Mouse (Mus musculus) heart, embryonic 10.5 days (tissue): ENCODE data around the gene Atp11c. TPM values are rescaled to one million over a fixed set of nuclear protein-coding genes. Genes with fewer than 3 reads are reported as not detected.

Source experiments
- DNase-seq: peaks from one replicate; pipeline ENCODE4 v3.0.0-alpha.2; 2017; ENCODE audit warnings: low spot score
- H3K27ac ChIP-seq: fragments of 300-500 bp; sonication (generic); 2 replicates; pipeline ENCODE4 v1.5.1; 2016; ENCODE audit warnings: mild to moderate bottlenecking
- H3K27me3 ChIP-seq: fragments of 300-500 bp; sonication (generic); 2 replicates; pipeline ENCODE4 v1.6.1; 2016; ENCODE audit warnings: mild to moderate bottlenecking; ENCODE audit not compliant: poor library complexity, insufficient read depth, severe bottlenecking
- H3K36me3 ChIP-seq: fragments of 300-500 bp; sonication (generic); 2 replicates; pipeline ENCODE4 v1.6.1; 2016; ENCODE audit warnings: mild to moderate bottlenecking, moderate library complexity
- H3K4me1 ChIP-seq: fragments of 300-500 bp; sonication (generic); 2 replicates; pipeline ENCODE4 v1.6.1; 2016; ENCODE audit warnings: mild to moderate bottlenecking
- H3K4me3 ChIP-seq: fragments of 300-500 bp; sonication (generic); 2 replicates; pipeline ENCODE4 v1.5.1; 2016; ENCODE audit warnings: mild to moderate bottlenecking, moderate library complexity
- H3K9me3 ChIP-seq: fragments of 300-500 bp; sonication (generic); 2 replicates; pipeline ENCODE4 v1.6.1; 2016; ENCODE audit warnings: mild to moderate bottlenecking, moderate library complexity
- WGBS: fragments of 180-500 bp; shearing (Covaris S2); methylation state at CpG from one replicate; pipeline ENCODE4 v1.1.7; 2016; 5-methylcytosine and 5-hydroxymethylcytosine counted together
- polyA plus RNA-seq: library from polyadenylated mRNA; unstranded; fragments of >200 nt; fragmentation: Nextera tagmentation; extraction: Ambion mirVana; gene quantifications from 2 replicates; pipeline ENCODE4 v1.2.1, GENCODE M21; 2016

Gene Atp11c
- polyA plus RNA-seq, 1 experiment from 2014 or later, result 7.8 TPM

- Histone ChIP-seq H3K27ac (no peak overlapping the region), H3K36me3 (no peaks in the 10 kb centered on the region), H3K27me3 (no peaks in the 10 kb centered on the region), H3K4me3 (no peak overlapping the region), H3K9me3 (no peaks in the 10 kb centered on the region), H3K4me1 (no peaks in the 10 kb centered on the region)
- no peak for DNase-seq
These were observed 247.1 kb downstream of the Atp11c start for GRCm38 (mm10) chrX:60345447-60345846.

- no peak for DNase-seq
- WGBS, result 75% methylated on average over 4 of the region's 4 CpGs
These were observed 247.5 kb downstream of the Atp11c start for GRCm38 (mm10) chrX:60344991-60345390.

GRCm38 (mm10) chrX:60329735-60330134 lies 262.8 kb downstream of the Atp11c start:
- Histone ChIP-seq H3K27me3 (no peaks in the 10 kb centered on the region), H3K36me3 (no peaks in the 10 kb centered on the region), H3K9me3 (no peaks in the 10 kb centered on the region), H3K4me1 (no peaks in the 10 kb centered on the region), H3K4me3 (no peak overlapping the region), H3K27ac (no peak overlapping the region)
- WGBS, result 90% methylated on average over 3 of the region's 3 CpGs
- no peak for DNase-seq

More at GRCm38 (mm10) chrX:60344991-60345390, 247.5 kb downstream of the Atp11c start:
- Histone ChIP-seq H3K27me3 (no peaks in the 10 kb centered on the region), H3K4me1 (no peaks in the 10 kb centered on the region), H3K36me3 (no peaks in the 10 kb centered on the region), H3K9me3 (no peaks in the 10 kb centered on the region), H3K4me3 (no peak overlapping the region), H3K27ac (no peak overlapping the region)

GRCm38 (mm10) chrX:60321321-60321720 lies 271.2 kb downstream of the Atp11c start:
- no peak overlapping the region for H3K27ac ChIP-seq
- 92% methylated on average over 4 of the region's 4 CpGs for WGBS
- no peak for DNase-seq

GRCm38 (mm10) chrX:60317661-60318060 lies 274.8 kb downstream of the Atp11c start:
- WGBS, result 93% methylated on average over 3 of the region's 3 CpGs
- no peak for DNase-seq
- Histone ChIP-seq H3K9me3 (no peaks in the 10 kb centered on the region), H3K4me3 (no peak overlapping the region), H3K4me1 (no peaks in the 10 kb centered on the region), H3K27me3 (no peaks in the 10 kb centered on the region), H3K36me3 (no peaks in the 10 kb centered on the region), H3K27ac (no peak overlapping the region)

More at GRCm38 (mm10) chrX:60321321-60321720, 271.2 kb downstream of the Atp11c start:
- no peak overlapping the region for H3K4me3 ChIP-seq
- H3K36me3 ChIP-seq, result no peaks in the 10 kb centered on the region
- no peaks in the 10 kb centered on the region for H3K9me3 ChIP-seq
- no peaks in the 10 kb centered on the region for H3K27me3 ChIP-seq
- H3K4me1 ChIP-seq, result no peaks in the 10 kb centered on the region

GRCm38 (mm10) chrX:60292335-60292734 lies 300.2 kb downstream of the Atp11c start:
- no peak for DNase-seq
- 71% methylated on average over 2 of the region's 2 CpGs for WGBS
- Histone ChIP-seq H3K9me3 (no peaks in the 10 kb centered on the region), H3K27me3 (no peaks in the 10 kb centered on the region), H3K27ac (no peak overlapping the region), H3K4me3 (no peak overlapping the region), H3K36me3 (no peaks in the 10 kb centered on the region), H3K4me1 (no peaks in the 10 kb centered on the region)

- DNase-seq, result no peak
- Histone ChIP-seq H3K27me3 (no peaks in the 10 kb centered on the region), H3K36me3 (no peaks in the 10 kb centered on the region), H3K4me3 (no peak overlapping the region), H3K27ac (no peak overlapping the region), H3K9me3 (no peaks in the 10 kb centered on the region), H3K4me1 (no peaks in the 10 kb centered on the region)
These were observed 337.2 kb downstream of the Atp11c start for GRCm38 (mm10) chrX:60255346-60255745.

GRCm38 (mm10) chrX:60187726-60188125 lies 404.8 kb downstream of the Atp11c start:
- WGBS, result 36% methylated on average over 1 of the region's 1 CpGs
- no peak for DNase-seq
- no peak overlapping the region for H3K4me3 ChIP-seq

DNA sequence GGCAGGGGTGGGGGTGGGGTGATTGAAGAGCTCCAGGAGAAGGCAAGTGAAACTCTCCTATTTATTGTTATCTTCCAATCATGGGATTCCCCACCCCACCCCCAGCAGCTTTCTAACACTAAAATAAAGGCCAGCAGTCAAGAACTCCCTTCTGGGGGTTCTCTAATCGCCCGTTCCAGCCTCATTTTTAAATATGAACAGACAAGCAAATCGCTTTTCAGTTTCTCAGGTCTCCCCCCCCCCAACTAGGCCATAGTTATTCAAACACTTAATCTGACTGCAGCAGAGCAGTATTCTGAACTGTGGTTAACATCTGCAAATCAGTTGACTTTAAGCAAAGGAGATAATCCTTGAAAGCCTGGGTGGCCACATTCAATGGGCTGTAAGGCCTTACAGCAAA lies 409.9 kb downstream of the Atp11c start:
- H3K4me3 ChIP-seq, result no peak overlapping the region
- no peaks in the 10 kb centered on the region for H3K36me3 ChIP-seq
- no peaks in the 10 kb centered on the region for H3K9me3 ChIP-seq
- no peak for DNase-seq
- no peaks in the 10 kb centered on the region for H3K4me1 ChIP-seq
- peaks cover 18% of the 10 kb centered on the region; the same call in 1 of the 2 replicates for H3K27me3 ChIP-seq
- WGBS, result 42% methylated on average over 3 of the region's 3 CpGs
- H3K27ac ChIP-seq, result no peak overlapping the region

More at GRCm38 (mm10) chrX:60187726-60188125, 404.8 kb downstream of the Atp11c start:
- Histone ChIP-seq H3K36me3 (no peaks in the 10 kb centered on the region), H3K4me1 (no peaks in the 10 kb centered on the region), H3K27me3 (no peaks in the 10 kb centered on the region), H3K27ac (no peak overlapping the region), H3K9me3 (no peaks in the 10 kb centered on the region)

DNA sequence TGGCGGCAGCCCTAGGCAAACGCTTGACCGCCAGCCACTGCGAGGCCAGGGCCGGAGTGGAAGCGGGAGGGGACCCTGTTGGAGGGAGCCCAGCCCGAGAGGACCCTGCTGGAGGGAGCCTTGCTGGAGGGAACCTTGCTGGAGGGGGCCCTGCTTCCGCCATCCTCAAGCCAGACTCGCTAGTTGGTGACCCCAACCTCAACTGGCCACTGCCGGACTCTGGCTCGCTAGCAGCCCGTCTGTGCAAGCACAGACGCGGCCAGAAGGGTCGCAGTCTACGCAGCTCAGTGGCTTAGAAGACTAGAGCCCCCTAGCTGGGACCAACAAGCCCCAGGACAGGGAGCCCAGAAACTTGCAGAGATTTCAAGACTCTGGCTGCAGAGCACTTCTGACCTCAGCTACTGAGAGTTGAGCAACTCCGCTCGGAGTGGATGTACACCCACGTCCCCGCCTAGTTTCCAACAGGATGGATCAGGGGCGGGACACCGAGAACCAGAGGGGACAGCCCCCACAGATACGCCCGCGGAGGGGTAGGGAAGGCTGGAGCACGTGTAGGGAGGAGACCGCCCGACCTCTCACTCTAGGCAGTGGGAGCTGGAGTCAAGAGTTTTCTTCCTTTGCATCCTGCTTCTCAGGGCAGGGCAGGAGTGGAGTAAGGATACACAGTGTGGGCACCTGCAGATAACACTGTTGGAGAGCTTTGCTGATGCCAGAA lies 413.6 kb downstream of the Atp11c start, which contains the start of gene Mcf2:
Gene Mcf2 (minus strand): TSS at position 346 of the 715 bp plus-strand sequence.
- DNase-seq, result peak; percentile 73
- H3K27ac ChIP-seq, result no peak within 1 kb of the TSS
- 13% methylated on average over 28 of the region's 28 CpGs for WGBS

DNA sequence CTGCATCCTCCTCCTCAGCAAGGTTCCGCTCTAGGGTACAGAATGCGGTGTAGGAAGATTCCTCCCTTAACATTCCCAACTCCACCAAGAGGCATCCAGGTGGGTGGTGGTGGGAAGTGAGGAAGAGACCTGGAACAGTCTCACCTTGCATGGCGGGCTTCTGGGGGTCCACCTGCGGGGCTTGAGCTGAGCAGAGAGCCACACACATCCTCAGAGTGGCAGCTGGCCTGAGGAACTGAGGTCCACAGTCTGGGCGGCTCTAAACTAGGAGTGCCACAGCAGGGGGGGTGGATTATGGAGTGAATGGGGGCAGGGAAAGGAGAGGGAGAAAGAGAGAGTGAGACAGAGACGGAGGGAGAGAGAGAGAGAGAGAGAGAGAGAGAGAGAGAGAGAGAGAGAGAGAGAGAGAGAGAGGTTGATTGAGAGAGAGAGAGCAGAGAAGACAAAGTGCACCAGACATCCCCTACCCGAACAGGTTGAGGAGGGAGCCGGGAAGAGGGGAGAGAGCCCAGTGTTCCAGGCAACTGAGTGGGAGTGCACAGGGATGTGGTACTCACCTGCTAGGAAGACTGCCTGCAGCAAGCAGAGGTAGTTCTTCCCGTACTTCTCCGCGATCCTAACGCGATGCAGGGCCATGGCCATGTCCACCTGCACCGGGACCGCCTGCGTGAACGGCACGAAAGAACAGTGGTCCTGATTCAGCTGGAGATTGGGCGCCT lies 414.3 kb downstream of the Atp11c start:
- Histone ChIP-seq H3K27ac (no peak overlapping the region), H3K9me3 (no peaks in the 10 kb centered on the region), H3K27me3 (peaks cover 21% of the 10 kb centered on the region; the same call in 1 of the 2 replicates), H3K36me3 (no peaks in the 10 kb centered on the region), H3K4me1 (no peaks in the 10 kb centered on the region), H3K4me3 (peak overlapping the region; percentile 55)
- WGBS, result 12% methylated on average over 18 of the region's 19 CpGs
- no peak for DNase-seq

More for the DNA sequence above, 413.6 kb downstream of the Atp11c start, which contains the start of gene Mcf2:
- peaks cover 21% of the 10 kb centered on the region; the same call in 1 of the 2 replicates for H3K27me3 ChIP-seq
- H3K4me3 ChIP-seq, result peak within 1 kb of the TSS; percentile 55
- H3K9me3 ChIP-seq, result no peaks in the 10 kb centered on the region
- H3K36me3 ChIP-seq, result no peaks in the 10 kb centered on the region
- H3K4me1 ChIP-seq, result no peaks in the 10 kb centered on the region
